Mouse (Mus musculus) gastrocnemius, adult 2 months (tissue): ENCODE data around the gene C8b. TPM values are rescaled to one million over a fixed set of nuclear protein-coding genes. Genes with fewer than 3 reads are reported as not detected.

Source experiments
- DNase-seq: peaks from one replicate; pipeline ENCODE4 v3.0.0; 2022
- H3K27ac ChIP-seq: fragments of 200-600 bp; 2 replicates; pipeline ENCODE4 v1.8.1; 2022; ENCODE audit warnings: mild to moderate bottlenecking
- H3K4me3 ChIP-seq: fragments of 200-600 bp; 2 replicates; pipeline ENCODE4 v1.8.1; 2022; ENCODE audit warnings: mild to moderate bottlenecking, moderate library complexity
- CTCF ChIP-seq: fragments of 200-600 bp; IDR thresholded peaks from 2 replicates; pipeline ENCODE4 v1.8.1; 2022; ENCODE audit warnings: antibody characterized with exemption, mild to moderate bottlenecking, moderate library complexity
- intact Hi-C: fragments of 180-260 bp; cut with DNase I; formaldehyde crosslinking; loops from one replicate; pipeline ENCODE4 v1.15.1; 2025
- total RNA-seq, 2 experiments: library from RNA; stranded (reverse); gene quantifications; 2 replicates each; pipeline ENCODE4 v1.2.3; 2021

The C8b gene
- total RNA-seq, 2 experiments from 2014 or later: not detected

- Histone ChIP-seq H3K4me3 (no peak overlapping the region), H3K27ac (no peak overlapping the region)
- TF ChIP-seq CTCF: no peak
- no peak for DNase-seq
- intact Hi-C loops: no loop called here
Observed at GRCm38 (mm10) chr4:104775601-104776000, 9.5 kb downstream of the C8b start.

DNA sequence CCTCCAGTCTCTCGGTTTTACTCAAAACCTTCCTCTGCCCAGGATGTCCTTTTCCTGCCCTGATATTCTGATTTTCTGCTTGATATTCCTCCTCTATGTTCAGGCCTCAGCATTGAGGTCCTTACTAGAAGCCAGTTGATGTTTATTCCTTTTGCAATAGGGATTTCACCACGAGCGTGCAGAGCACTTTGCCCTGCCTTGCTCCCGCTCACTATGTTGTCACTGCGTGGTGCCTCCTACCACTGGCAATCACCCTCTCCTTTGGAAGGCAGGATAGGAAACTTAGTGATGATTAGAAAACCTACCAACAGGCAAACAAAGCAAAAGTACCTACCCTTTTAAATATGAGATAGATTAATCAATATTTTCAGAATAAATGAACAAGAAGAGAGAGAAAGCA is 13.3 kb downstream of the C8b start:
- intact Hi-C loops: no loop called here
- H3K27ac ChIP-seq: no peak overlapping the region
- DNase-seq: no peak
- TF ChIP-seq CTCF: no peak
- no peak overlapping the region for H3K4me3 ChIP-seq

DNA sequence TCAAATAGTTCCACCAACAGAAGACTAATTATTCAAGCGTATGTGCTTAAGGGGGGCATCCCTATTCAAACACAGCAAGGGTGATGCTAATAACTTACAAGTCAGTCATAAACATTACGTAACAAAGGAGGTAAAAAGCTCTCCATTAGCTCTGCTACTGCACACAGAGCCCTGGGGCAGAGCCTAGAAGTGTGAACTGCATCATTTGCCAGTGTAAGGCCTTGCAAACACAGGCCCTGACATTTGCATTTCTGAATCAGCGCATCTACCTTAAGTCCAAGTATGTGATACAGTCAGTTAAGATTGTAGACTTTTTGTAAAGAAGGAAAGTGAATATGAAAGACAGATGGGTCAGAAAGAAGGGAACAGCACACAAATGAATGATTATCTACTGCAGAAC is 15.3 kb downstream of the C8b start:
- Histone ChIP-seq H3K4me3 (no peak overlapping the region), H3K27ac (no peak overlapping the region)
- DNase-seq: no peak
- TF ChIP-seq CTCF: no peak
- intact Hi-C loops: no loop called here

GRCm38 (mm10) chr4:104782346-104782745 is 16.2 kb downstream of the C8b start:
- H3K4me3 ChIP-seq: no peak overlapping the region
- TF ChIP-seq CTCF: no peak
- no peak overlapping the region for H3K27ac ChIP-seq
- no peak for DNase-seq
- intact Hi-C loops: no loop called here

GRCm38 (mm10) chr4:104792111-104792510 is 26.0 kb downstream of the C8b start:
- intact Hi-C loops: no loop called here

DNA sequence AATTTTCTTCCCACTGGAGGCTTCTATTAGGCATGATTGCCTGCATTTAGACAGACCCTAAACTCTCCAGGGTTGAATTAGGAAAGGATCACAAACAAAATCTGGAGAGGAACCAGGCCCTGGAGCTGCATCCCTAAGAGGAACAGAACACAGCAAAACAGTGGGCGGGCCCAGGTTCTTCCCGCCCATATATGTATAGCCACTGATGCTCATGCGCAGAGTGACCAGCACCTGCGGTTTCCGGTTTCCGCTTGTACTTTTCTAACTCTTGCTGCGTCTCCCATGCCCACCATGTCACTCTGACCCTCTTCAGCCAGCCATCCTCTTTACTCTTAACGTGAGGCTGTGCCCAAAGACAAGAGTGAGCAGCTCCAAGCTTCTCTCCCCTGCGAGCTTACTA is 32.8 kb downstream of the C8b start:
- TF ChIP-seq CTCF: no peak
- no peak overlapping the region for H3K4me3 ChIP-seq
- H3K27ac ChIP-seq: no peak overlapping the region
- intact Hi-C loops: no loop called here
- no peak for DNase-seq

More at GRCm38 (mm10) chr4:104792111-104792510, 26.0 kb downstream of the C8b start:
- Histone ChIP-seq H3K4me3 (no peak overlapping the region), H3K27ac (no peak overlapping the region)
- DNase-seq: no peak
- TF ChIP-seq CTCF: no peak

- TF ChIP-seq CTCF: no peak
- intact Hi-C loops: no loop called here
- no peak for DNase-seq
- Histone ChIP-seq H3K27ac (no peak overlapping the region), H3K4me3 (no peak overlapping the region)
Observed at GRCm38 (mm10) chr4:104801625-104802024, 35.5 kb downstream of the C8b start.

DNA sequence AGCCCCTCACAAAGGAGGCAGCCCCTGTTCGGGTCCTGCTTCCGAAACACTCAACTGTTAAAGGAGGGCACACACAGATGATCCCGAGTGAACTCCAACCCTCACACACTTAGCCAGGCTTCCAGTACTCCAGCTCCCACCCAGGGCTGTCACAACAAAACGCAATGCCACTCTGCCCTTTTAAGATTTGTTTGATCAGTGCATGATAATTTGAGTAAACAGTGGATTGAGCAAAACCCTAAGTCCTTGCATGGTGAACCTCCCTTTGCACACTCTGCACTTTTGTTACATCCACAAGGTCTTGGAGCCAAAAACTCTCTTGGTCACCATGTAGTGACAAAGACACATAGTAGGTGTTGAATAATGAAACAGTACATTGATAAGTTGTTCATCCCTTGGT is 38.0 kb downstream of the C8b start:
- Histone ChIP-seq H3K4me3 (no peak overlapping the region), H3K27ac (no peak overlapping the region)
- no peak for TF ChIP-seq CTCF
- intact Hi-C loops: no loop called here
- DNase-seq: no peak

DNA sequence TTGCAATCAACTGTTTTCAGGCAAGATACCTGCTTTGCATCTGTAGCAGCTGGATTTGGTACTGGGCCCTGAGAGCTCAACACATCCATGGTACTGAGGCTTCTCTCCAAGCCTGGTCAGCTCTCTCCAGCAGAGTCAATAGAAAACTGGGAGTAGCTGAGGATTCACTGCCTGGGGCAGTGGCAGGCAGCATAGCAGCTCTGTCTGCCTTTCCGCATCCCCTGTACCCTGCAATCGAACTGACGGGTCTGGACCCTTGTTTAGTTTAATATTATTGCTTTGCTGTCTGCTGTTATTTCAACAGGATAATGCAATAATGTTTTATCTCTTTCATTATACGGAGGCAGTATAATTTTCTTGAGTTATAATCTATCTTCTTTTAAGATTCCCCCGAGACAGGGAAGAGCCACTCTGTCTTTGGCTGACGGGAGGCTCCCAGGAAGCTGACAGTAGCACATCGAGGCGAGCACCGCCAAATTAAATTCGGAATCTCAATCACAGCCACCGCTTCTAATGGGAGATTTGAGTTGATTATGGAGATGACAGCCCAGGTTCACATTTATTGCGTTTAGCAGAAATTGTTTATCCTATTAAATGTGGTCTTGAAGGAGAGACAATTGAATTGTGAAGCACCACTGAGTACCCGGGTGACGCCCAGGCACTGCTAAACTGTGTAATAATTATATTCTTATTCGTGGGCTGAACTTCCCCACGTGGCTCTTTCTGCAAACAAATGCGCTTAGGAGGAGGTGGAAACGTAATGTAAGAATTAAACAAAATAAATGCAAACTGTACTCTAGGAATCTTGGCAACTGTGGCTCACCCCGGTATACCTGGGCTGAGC is 39.5 kb downstream of the C8b start:
- Histone ChIP-seq H3K4me3 (no peak overlapping the region), H3K27ac (no peak overlapping the region)
- TF ChIP-seq CTCF: no peak
- intact Hi-C loops: no loop called here
- DNase-seq: no peak

- DNase-seq: no peak
- TF ChIP-seq CTCF: no peak
- Histone ChIP-seq H3K4me3 (no peak overlapping the region), H3K27ac (no peak overlapping the region)
- intact Hi-C loops: no loop called here
Observed at GRCm38 (mm10) chr4:104810710-104811286, 44.7 kb downstream of the C8b start.

DNA sequence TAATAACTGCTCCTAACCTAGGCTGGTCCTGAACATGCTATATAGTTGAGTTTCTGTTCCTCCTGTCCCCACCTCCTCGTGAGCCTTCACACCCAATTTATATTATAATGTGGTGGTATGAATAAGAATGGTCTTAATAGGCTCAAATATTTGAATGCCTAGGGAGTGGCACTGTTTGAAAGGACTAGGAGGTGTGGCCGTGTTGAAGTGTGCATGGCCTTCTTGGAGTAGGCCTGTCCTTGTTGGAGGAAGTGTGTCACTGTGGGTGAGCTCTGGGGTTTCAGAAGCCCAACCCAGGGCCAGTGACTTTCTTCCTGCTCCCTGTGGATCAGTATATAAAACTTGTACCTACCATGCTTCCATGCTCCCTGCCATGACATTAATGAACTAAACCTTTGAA is 47.5 kb downstream of the C8b start:
- no peak for DNase-seq
- intact Hi-C loops: no loop called here
- H3K4me3 ChIP-seq: no peak overlapping the region
- H3K27ac ChIP-seq: no peak overlapping the region
- TF ChIP-seq CTCF: no peak

GRCm38 (mm10) chr4:104816519-104817232 is 50.6 kb downstream of the C8b start:
- no peak overlapping the region for H3K4me3 ChIP-seq
- no peak overlapping the region for H3K27ac ChIP-seq
- no peak for DNase-seq
- TF ChIP-seq CTCF: no peak
- intact Hi-C loops: no loop called here

DNA sequence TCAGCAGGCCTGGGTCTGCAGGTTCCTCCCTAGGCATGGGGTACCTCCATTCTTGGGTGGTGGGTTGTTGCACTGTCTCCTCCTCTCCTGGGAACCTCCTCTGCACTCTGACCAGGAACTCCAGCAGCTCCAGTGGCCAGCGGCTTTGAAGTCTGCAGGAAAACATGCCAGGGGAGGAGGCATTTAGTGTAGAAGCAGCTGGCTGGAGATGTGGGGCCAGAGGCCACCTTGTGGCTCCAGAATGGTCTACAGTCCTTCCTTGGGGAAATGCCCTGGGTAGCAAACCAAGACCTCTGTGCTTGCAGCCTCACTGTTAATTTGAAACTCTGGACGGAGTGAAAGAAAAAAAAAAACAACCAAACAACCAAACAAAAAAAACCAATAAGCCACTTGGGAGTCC is 51.4 kb downstream of the C8b start:
- intact Hi-C loops: no loop called here
- no peak for DNase-seq
- no peak overlapping the region for H3K27ac ChIP-seq
- TF ChIP-seq CTCF: no peak
- no peak overlapping the region for H3K4me3 ChIP-seq
